Mouse (Mus musculus): ENCODE data around the gene Sh2d3c.

Gene Sh2d3c

GRCm38 (mm10) chr2:32772626-32773279 lies 51.9 kb downstream of the Sh2d3c start:
- in situ Hi-C loops (cut with MboI; ENCODE audit: unreplicated experiment in 2 of 2) = loop anchor here (10.0 to 25.0 kb wide), 3 partner anchors 152 to 1960 kb away; partner anchors contain the start of genes 1700001O22Rik (in 1 of the 2), Garnl3 (in 1 of the 2) and Ntmt1 (in 1 of the 2)

DNA sequence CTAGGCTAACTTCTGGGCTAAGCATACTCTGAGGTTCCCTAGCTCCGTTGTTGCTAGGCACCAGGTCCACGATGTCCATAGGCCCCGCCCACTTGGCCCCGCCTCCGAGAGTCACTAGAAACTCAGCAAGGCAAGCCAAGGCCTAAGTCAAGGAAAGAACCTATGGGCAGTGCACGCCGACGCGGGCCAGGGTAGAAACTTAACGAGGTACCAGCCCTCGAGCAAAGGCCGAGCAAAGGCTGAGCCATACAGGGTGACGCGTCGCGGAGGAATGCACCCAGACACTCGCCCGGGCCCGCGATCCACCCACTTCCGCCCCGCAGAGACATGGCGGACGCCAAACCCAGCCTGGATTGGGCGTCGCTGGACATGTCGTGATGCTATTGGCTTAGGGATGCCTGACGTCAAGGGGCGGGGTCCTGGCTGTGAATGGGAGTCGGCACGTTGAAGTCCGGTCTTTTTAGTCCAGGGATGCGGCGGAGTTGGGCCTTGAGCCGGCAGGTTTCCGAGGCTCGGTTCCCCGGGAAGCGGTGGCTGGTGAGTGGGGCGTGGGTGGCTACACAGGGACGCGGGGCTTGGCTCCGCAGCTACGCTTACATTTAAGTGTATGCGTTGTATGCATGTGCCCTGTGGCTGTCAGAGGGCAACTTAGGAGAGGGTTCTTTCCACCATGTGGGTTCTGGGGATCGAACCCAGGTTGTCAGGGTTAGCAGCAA lies 54.7 kb downstream of the Sh2d3c start, which contains the start of the genes Ttc16 and Ptrh1:
Ttc16 (minus strand) TSS at position 275 of the 716 bp plus-strand sequence.
Ptrh1 (plus strand) TSS at position 428 of the 716 bp plus-strand sequence.
- in situ Hi-C loops (cut with MboI; ENCODE audit: unreplicated experiment in 2 of 2) = loop anchor here in 1 of 2 experiments (10.0 kb wide), 1 partner anchor 149 kb away; no protein-coding TSS in a partner anchor

- in situ Hi-C loops (cut with MboI; ENCODE audit: unreplicated experiment in 2 of 2) = loop anchor here in 1 of 2 experiments (10.0 kb wide), 1 partner anchor 149 kb away; no protein-coding TSS in a partner anchor
Observed at GRCm38 (mm10) chr2:32776192-32776591, 55.3 kb downstream of the Sh2d3c start.

DNA sequence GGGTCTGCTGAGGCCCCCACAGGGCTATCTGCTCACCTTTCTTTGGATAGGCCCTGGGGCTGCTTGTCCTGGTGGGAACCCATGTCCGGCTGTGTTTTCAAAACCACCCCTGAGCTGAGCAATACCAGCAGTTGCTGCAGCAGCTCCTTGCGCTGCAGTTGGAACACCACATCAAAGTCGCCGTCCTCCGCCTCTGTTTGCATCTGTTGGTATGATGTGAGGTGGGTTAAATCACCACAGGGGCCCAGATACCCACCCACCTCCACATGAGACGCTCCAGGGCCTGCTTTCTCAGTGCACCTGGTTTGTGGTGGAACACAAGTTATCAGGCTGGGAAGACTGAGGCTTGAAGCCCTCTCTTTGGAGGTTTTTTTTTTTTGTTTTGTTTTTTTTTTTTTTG lies 57.2 kb downstream of the Sh2d3c start:
- in situ Hi-C loops (cut with MboI; ENCODE audit: unreplicated experiment in 2 of 2) = loop anchor here in 1 of 2 experiments (10.0 kb wide), 1 partner anchor 147 kb away; no protein-coding TSS in a partner anchor

DNA sequence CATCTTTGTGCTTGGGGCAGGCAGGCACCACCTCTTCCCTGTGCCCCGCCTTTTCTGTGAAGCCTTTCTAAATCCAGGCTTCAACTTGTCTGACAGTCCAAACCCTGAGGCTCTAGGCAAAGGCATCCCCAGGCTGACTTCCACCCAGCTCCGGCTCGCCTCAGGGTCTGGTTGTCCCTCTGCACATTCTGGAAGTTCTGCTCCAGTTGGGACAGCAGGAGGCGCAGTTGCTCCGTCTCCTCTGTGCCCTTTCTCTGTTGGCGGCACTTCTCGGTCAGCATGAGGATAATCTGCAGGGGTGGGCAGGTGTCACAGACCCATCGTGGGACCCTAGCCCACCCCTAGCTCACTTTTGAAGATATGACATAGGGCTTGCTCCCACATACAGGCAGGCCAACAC lies 58.3 kb downstream of the Sh2d3c start:
- in situ Hi-C loops (cut with MboI; ENCODE audit: unreplicated experiment in 2 of 2) = loop anchor here in 1 of 2 experiments (10.0 kb wide), 1 partner anchor 146 kb away; no protein-coding TSS in a partner anchor

DNA sequence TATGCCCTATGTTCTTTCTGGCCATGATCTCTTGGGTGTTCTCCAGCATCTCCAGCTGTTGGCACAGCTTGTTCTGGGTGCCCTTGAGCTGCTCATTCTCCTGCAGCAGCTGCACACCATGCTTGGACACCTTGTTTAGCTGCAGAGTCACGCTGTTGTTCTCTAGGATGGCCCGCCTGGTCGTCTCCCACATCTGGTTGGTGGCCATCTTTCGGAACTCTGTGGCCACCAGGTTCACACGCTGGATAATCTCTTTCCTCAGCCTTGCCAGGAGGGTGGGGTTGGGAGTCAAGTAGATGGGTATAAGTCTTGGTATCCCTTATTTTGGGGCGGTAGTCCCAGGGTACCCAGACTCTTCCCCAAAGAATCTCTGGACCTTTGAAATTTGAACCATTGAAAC lies 58.9 kb downstream of the Sh2d3c start:
- in situ Hi-C loops (cut with MboI; ENCODE audit: unreplicated experiment in 2 of 2) = loop anchor here (10.0 kb wide), 1 partner anchor 145 kb away; no protein-coding TSS in a partner anchor

GRCm38 (mm10) chr2:32781710-32782109 lies 60.9 kb downstream of the Sh2d3c start:
- in situ Hi-C loops (cut with MboI; ENCODE audit: unreplicated experiment in 2 of 2) = loop anchor here in 1 of 2 experiments (10.0 kb wide), 1 partner anchor 143 kb away; no protein-coding TSS in a partner anchor

GRCm38 (mm10) chr2:32784048-32784681 lies 63.3 kb downstream of the Sh2d3c start, which contains the start of gene Cfap157:
Cfap157 (minus strand) TSS chr2:32784428.
- in situ Hi-C loops (cut with MboI; ENCODE audit: unreplicated experiment in 2 of 2) = loop anchor here in 1 of 2 experiments (10.0 kb wide), 1 partner anchor 141 kb away; no protein-coding TSS in a partner anchor

DNA sequence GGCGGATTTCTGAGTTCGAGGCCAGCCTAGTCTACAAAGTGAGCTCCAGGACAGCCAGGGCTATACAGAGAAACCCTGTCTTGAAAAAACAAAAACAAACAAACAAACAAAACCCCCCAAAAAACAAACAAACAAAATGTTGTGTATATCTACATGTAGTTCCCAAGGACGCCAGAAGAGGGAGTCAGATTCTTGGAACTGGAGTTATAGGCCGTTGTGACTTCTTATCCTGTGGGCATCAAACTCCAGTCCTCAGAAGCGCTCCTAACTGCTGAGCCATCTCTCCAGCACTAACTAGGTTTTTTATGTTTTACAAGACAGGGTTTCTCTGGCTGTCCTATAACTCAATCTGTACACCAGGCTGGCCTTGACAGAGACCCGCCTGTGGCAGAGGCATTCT lies 66.3 kb downstream of the Sh2d3c start:
- in situ Hi-C loops (cut with MboI; ENCODE audit: unreplicated experiment in 2 of 2) = loop anchor here (5.0 to 10.0 kb wide), 2 partner anchors 65 to 138 kb away; no protein-coding TSS in a partner anchor

- in situ Hi-C loops (cut with MboI; ENCODE audit: unreplicated experiment in 2 of 2) = loop anchor here (5.0 to 10.0 kb wide), 2 partner anchors 64 to 136 kb away; no protein-coding TSS in a partner anchor
Observed at GRCm38 (mm10) chr2:32788581-32788980, 67.7 kb downstream of the Sh2d3c start.

GRCm38 (mm10) chr2:32791297-32791696 lies 70.4 kb downstream of the Sh2d3c start:
- in situ Hi-C loops (cut with MboI; ENCODE audit: unreplicated experiment in 2 of 2) = no loop called here

DNA sequence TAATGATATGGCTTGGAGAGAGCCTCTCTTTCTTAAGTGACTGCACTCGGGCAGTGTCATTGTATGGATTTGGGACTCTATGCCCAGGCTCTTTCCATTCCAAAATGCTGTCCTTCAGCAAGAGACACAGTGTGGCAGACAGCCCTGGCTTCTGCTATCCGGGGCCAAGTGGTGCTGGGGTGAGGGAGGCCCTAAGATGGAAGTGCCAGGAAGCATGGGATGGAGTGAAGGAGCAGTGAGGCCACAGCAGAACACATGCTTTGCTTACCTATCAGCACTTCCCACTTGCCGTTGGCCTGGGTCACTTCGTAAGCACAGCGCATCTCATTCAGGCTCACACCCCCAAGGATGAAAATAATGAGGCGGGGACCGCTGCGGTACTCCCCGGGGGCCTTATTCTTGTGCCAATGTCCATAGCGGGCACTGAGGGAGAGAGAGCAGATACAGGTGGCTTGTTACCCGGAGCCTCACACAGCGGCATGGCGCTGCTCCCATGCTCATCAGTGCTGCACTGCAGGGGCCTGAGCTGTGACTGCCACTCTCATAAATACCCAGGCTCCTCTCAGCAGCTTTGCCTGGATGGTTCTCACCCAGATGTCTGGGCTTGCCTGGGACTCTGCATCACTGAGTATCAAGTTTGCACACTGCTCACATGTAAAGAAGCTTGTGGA lies 75.0 kb downstream of the Sh2d3c start:
- in situ Hi-C loops (cut with MboI; ENCODE audit: unreplicated experiment in 2 of 2) = no loop called here

DNA sequence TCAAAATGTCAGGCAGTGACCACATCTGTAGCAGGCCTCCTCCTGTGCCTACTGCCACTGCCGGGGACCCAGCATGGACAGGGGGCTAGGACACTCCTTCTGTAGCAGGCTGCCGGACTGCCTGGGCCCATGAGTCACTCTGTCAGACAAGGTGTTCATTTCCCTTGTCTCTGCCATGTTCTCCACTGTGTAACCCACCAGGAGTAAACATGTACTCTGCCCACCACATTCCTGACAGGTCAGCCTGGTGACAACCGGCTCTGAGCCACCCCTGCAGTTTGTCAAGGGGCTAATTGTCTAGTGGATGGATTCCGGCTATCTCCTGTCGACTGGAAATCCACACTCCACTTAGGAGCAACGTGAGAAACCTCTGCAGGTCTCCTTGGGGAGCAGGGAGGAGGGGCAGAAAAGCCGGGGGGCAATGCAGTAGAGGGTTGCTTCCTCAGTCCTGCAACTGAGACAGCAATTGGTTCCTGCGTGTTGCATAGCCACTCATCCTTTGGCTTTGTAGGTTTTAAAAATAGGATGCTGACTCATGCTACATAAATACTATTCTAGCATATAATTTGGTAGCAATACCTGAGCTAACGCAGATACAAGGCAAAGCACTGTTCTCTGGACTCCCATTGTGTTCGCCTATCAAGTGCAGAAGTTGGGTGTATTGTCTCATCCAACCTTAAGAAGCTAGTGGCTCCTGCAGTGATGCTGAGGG lies 77.6 kb downstream of the Sh2d3c start:
- in situ Hi-C loops (cut with MboI; ENCODE audit: unreplicated experiment in 2 of 2) = no loop called here

All from v-Abl transformed pro-B cells (cell line).